Mouse (Mus musculus) WW6 (cell line): ENCODE data around the gene Cfap52.

Experiments used
- DNase-seq: peaks from one replicate; pipeline ENCODE4 v3.0.0-alpha.2; 2013; ENCODE audit warnings: low read depth, low spot score

The Cfap52 gene

GRCm38 (mm10) chr11:67965242-67965883 is at the start of gene Cfap52:
Gene Cfap52 (minus strand): TSS chr11:67965651.
- DNase-seq = peak; percentile 84

- no peak for DNase-seq
Observed at GRCm38 (mm10) chr11:68012207-68012606, 46.8 kb upstream of the Cfap52 start.

DNA sequence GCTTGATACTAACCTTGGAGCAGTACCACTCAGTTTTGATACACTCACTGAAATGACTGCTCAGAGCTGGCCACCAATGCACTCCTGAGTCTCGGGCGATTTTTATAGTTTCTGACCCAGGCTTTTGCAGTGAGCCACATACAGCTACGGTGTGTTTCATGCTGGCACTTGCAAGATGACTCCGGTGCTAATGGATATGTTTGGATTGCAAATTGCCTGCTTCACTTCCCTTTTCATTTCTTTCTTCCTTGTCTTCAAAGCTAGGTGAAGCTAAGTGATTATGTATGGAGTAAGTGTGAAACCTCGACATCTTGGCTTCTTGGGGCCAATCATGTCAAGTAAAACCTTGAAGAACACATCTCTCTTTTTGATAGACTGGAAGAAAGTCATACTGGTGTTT is 43.9 kb upstream of the Cfap52 start:
- DNase-seq = no peak

- DNase-seq = no peak
Observed at GRCm38 (mm10) chr11:68007645-68008044, 42.2 kb upstream of the Cfap52 start.

GRCm38 (mm10) chr11:68006216-68006789 is 40.9 kb upstream of the Cfap52 start:
- DNase-seq = no peak

- DNase-seq = no peak
Observed at GRCm38 (mm10) chr11:68004191-68004590, 38.7 kb upstream of the Cfap52 start.

DNA sequence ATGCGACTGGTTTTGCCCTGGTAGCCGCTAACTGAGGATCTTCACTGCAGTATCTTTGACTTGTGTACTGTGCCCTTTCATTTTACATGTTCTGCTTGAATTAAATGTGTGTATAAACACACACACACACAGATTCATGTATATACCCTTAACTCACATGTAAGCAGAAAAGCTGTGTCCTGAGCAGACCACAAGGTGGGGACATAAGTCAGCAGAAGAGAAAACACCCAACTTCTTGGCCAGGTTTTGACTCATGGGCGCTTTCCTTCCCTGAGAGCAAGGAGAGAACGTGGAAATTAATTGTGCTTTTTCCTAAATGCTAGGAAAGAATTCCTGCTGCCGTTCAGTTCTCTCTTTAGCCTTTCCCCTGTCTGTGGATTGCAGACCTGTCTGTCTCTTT is 34.2 kb upstream of the Cfap52 start:
- no peak for DNase-seq

DNA sequence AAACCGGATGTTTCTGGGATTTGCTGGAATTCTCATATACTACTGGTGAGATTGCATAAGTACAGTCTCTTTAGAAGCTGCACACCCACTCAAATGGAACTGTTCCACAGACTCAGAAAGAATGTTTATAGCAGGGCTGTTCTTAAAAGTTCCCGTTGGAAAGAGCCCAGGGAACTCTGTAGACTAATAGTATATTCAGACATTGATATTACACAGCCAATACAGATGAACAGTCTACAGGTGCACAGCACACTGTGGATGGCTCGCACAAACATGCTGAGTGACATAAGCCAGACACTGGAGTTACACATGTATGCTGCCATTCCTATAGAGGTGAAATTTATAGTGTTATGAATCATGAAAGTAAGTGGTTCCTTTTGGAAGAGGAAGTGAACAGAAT is 33.5 kb upstream of the Cfap52 start:
- no peak for DNase-seq

DNA sequence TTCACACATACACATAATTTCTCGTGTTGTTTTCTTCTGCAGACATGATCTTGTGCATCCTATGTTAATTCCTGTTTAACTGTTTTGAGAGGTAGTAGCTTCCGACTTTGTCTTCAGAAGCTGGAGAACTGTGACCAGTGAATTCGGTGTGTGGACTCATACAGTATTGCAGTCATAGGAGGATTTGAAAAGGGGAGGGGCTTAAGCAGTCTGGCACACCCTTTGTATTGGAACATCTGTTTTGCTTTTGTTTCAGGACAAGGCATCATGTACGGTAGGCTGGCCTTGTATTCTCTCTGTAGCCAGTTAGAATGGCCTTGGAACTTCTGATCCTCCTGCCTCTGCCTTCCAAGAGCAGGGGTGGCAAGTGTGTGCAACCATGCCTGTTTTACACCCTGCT is 30.5 kb upstream of the Cfap52 start:
- no peak for DNase-seq

DNA sequence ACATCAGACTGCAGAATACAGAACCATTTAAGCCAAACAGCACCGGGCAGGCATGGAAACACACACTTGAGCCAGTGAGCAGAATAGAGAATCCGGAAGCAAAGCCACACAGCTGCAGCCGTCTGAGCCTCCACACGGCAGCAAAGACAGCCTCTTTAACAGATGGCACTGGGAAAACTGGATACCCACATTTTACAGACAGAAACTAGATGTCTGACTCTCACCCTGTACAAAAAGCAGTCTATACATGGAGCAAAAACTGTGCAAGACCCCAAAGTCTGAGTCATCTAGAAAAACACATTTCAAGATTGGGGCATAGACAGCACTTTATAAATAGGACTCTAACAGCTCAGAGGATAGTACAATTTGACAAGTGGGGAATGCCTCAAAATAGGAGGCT is 25.8 kb upstream of the Cfap52 start:
- DNase-seq = no peak

DNA sequence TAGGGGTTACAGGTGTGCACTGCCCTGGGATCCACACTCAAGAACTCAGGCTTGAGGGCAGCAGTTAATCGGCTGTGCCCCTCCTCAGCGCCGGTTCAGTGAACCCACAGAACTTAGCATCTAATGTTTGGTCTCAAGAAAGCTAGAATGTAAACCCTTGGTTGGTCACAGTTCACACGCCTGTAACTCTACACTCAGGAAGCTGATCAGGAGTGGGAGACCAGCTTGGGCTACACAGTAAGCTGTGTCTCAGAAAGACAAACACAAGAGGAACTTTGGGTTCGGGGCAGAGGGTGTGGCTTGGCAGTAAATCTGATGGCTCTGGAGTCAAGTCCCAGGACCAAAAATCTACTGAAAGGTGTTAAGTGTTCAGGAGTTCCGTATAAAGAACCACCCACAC is 18.1 kb upstream of the Cfap52 start:
- DNase-seq = no peak

DNA sequence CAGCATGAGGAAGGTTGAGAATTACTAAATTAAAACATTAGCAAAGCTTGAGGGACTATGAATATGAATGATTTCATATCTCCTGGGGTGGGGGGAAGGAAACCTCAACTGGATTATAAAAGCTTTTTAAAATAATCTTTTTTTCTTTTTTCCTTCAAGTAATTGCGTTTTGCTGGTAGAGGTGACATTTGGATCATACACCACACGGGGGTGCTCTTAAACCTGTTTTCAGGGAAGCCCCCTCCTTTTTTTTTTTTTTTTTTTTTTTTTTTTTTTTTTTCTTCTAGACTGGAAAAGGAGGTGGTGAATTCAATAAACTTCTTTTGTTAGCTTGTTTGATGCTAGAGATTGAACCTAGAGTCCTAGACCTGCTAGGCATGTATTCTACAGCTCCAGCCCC is 9.8 kb upstream of the Cfap52 start:
- DNase-seq = no peak

DNA sequence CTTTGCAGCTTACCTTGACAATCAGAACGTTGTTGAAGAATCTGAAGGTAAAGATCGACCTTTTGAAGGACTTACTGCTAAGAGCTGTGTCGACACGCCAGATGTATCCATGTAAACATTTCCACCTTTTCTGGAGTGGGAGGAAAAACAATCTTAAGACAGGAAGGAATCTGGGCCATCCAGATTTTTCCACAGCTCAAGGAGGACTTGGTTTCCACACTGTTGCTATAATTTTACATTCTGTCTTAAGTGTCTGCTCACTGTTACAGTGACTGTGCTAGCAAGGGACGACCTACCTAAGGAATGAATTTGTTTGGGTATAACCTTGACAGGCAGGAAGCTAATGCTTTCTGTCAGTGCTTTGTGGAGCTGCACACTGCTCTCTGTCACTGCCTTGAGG is 7.8 kb upstream of the Cfap52 start:
- no peak for DNase-seq

- DNase-seq = no peak
Observed at GRCm38 (mm10) chr11:67972606-67973005, 7.2 kb upstream of the Cfap52 start.

GRCm38 (mm10) chr11:67967831-67968230 is 2.4 kb upstream of the Cfap52 start:
- DNase-seq = no peak

DNA sequence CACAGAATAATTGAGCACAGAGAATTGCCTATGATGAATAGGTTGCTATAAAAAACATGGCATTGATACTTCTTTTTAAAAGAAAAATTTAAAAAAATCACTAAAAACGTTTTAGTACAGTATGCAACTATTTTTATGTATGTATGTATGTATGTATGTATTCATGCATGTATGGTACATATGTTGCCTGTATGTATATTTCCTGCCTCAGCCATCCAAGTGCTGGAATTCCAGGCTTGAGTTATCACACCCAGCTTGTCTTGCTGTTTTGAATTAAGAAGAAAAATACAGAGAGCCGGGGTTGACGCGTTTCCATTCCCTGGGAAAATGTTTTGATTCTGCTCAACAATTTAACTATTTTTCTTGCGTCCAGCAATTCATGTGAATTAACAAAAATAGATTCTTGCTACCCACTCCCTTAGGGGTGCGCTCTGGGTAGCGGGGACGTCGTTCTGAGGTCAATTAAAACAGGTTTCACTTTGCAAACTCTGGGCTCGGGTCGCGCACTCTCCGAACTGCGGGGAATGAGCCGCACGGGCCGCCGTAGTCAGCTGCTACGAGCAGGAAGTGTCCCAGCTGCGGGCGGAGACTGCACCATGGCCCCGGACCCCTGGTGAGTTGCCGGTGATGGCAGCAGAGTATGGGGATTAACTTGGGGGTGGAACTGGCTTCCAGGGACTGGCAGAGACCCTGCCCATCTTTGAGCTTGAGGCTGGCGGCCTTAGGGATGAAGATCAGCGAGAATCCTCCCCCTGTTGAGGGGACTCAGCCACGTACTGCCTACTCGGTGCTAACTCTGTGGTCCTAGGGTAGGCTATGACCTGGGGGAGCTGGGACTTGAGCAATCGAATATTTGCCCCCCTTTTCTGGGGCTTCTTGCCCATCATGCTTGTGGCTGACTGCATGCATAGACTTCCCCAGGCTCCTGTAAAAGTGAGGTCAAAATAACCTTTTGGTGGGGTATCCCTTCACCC is 741 bp upstream of the Cfap52 start, which contains the start of gene Stx8:
Gene Stx8, plus strand, starts transcription at position 289 of the 974 bp plus-strand sequence.
- peak; percentile 77 for DNase-seq

DNA sequence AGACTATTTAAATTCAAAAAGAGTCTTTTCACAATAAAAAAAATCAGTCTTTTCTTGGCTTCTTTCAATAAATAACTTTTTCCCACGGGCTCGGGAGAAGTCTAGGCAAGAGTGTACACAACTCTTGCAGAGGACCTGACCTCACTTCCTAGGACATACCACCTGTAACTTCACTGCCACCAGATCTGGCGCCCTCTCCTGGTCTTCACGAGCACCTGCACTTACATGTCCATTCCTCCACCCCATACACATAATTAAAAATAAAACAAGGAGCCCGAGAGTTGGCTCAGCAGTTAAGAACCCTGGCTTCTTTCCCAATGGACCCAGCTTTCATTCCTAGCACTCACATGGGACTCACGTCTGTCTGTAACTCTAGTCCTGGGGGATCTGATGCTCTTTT is 1.3 kb downstream of the Cfap52 start:
- peak; percentile 68 for DNase-seq

DNA sequence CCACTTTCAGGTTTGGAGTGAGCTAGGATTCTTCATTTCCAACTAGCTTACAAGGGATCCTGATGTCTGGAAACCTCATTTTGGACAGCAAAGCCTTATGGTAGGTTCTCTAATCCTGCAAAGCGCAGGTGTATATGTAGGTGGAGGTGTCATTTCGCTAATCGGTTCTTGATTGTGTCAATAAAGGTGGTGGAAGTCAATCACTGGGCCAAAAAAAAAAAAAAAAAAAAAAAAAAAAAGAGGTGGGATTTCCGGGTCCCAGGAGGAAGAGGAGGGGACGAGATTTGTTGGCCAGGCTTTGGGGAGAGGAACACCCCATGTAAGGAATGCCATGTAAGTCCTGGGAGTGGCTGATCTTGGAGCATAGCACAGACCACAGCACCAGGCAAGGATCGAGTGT is 11.0 kb downstream of the Cfap52 start:
- no peak for DNase-seq

- DNase-seq = no peak
Observed at GRCm38 (mm10) chr11:67953604-67954003, 11.8 kb downstream of the Cfap52 start.

DNA sequence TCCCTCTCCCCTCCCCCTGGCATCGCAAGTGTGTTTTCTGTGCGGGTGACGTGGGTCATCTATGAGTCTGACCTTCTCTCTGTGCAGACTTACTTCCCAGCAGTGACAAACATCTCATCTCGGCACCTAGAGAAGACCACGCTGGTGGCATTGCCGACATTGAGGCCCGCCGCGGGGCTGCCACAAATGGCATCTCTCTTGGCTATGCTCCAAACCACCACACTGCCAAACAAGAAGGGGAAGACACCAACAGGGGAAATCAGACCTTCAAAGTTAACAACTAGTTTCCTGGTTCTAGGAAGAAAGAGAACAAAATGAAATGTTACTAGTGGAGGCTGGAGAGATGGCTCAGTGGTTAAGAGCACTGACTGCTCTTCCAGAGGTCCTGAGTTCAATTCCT is 16.0 kb downstream of the Cfap52 start:
- no peak for DNase-seq

GRCm38 (mm10) chr11:67948229-67948628 is 17.2 kb downstream of the Cfap52 start:
- DNase-seq = no peak

DNA sequence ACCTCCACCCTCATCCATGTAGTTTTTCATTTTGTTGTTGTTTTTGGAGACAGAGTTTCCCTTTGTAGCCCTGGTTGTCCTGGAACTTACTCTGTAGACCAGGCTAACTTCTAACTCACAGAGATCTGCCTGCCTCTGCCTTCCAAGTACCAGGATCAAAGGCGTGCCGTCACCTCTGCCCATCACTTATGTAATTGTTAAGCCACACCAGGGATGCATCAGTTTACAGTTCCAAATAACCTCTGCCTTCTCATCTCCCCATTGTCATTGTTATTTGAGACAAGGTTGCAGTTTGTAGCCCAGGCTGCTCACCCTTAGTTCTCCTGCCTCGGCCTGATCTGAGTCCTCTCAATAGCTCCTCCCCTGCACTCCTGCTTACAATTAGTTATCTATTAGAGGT is 33.3 kb downstream of the Cfap52 start:
- no peak for DNase-seq
